Mouse (Mus musculus) thymus, adult 2 months (tissue): ENCODE measurements around the gene Sox14. TPM values are rescaled to one million over a fixed set of nuclear protein-coding genes. Genes with fewer than 3 reads are reported as not detected.

Source experiments
- DNase-seq: peaks from one replicate; pipeline ENCODE4 v3.0.0; 2021
- H3K27ac ChIP-seq: fragments of 200-500 bp; 2 replicates; pipeline ENCODE4 v1.5.1; 2012; ENCODE audit warnings: low read length, control low read depth; ENCODE audit not compliant: control insufficient read depth, insufficient read depth
- H3K27me3 ChIP-seq: fragments of 200-500 bp; 2 replicates; pipeline ENCODE4 v1.6.1; 2012; ENCODE audit warnings: mild to moderate bottlenecking, low read length, moderate library complexity, mixed read lengths; ENCODE audit not compliant: control insufficient read depth, insufficient read depth
- H3K36me3 ChIP-seq: fragments of 200-500 bp; 2 replicates; pipeline ENCODE4 v1.6.1; 2012; ENCODE audit warnings: mild to moderate bottlenecking, low read length, moderate library complexity; ENCODE audit not compliant: control insufficient read depth, insufficient read depth
- H3K4me1 ChIP-seq: fragments of 200-500 bp; replicated peaks from 2 replicates; pipeline ENCODE4 v1.6.1; 2012; ENCODE audit warnings: low read length; ENCODE audit not compliant: control insufficient read depth, insufficient read depth
- H3K4me3 ChIP-seq: fragments of 200-500 bp; 2 replicates; pipeline ENCODE4 v1.5.1; 2012; ENCODE audit warnings: mild to moderate bottlenecking, low read length, control low read depth, moderate library complexity; ENCODE audit not compliant: control insufficient read depth, insufficient read depth
- CTCF ChIP-seq: fragments of 200-500 bp; IDR thresholded peaks from 2 replicates; pipeline ENCODE4 v1.5.1; 2012; ENCODE audit warnings: mild to moderate bottlenecking, control low read depth, low read length, moderate library complexity, borderline replicate concordance; ENCODE audit not compliant: control insufficient read depth, poor library complexity, insufficient read depth; ENCODE audit errors: extremely low read depth
- POLR2A ChIP-seq: fragments of 200-500 bp; IDR thresholded peaks from 2 replicates; pipeline ENCODE4 v1.6.1; 2012; ENCODE audit warnings: mild to moderate bottlenecking, low read length, control low read depth, moderate library complexity; ENCODE audit not compliant: control insufficient read depth, poor library complexity, insufficient read depth; ENCODE audit errors: extremely low read depth
- WGBS: fragments of 180-500 bp; shearing (Covaris S2); methylation state at CpG from one replicate; pipeline ENCODE4 v1.1.7; 2018; 5-methylcytosine and 5-hydroxymethylcytosine counted together
- polyA plus RNA-seq: library from polyadenylated mRNA; depleted of rRNA; stranded (reverse); fragments of >200 nt; gene quantifications from 2 replicates; pipeline ENCODE4 v1.2.3, GENCODE M21; 2012; rRNA removed

Gene Sox14
- polyA plus RNA-seq, result 0.08 TPM in 1 of 2 replicates, not detected in the other

- TF ChIP-seq POLR2A (no peak), CTCF (no peak)
- Histone ChIP-seq H3K27me3 (peaks cover 30% of the 10 kb centered on the region), H3K36me3 (no peaks in the 10 kb centered on the region), H3K27ac (no peak within 1 kb of the TSS), H3K4me3 (no peak within 1 kb of the TSS), H3K4me1 (no peaks in the 10 kb centered on the region; the same call in 1 of the 2 replicates)
- 3% methylated on average over 47 of the region's 47 CpGs for WGBS
- peak; percentile 7 for DNase-seq
Observed at GRCm38 (mm10) chr9:99875618-99876372, at the start of gene Sox14. Gene Sox14 (minus strand): TSS chr9:99876170.

- 2% methylated on average over 14 of the region's 14 CpGs for WGBS
- H3K27ac ChIP-seq, result no peak overlapping the region
- peaks cover 15% of the 10 kb centered on the region; the same call in 1 of the 2 replicates for H3K27me3 ChIP-seq
Observed at GRCm38 (mm10) chr9:99879311-99879710, 3.3 kb upstream of the Sox14 start.

GRCm38 (mm10) chr9:99878588-99878987, 2.6 kb upstream of the Sox14 start:
- peaks cover 15% of the 10 kb centered on the region; the same call in 1 of the 2 replicates for H3K27me3 ChIP-seq
- H3K4me3 ChIP-seq, result no peak overlapping the region
- 15% methylated on average over 5 of the region's 5 CpGs for WGBS
- H3K4me1 ChIP-seq, result no peaks in the 10 kb centered on the region; the same call in 1 of the 2 replicates
- no peak for TF ChIP-seq CTCF
- no peak for TF ChIP-seq POLR2A
- no peak overlapping the region for H3K27ac ChIP-seq
- DNase-seq, result no peak
- no peaks in the 10 kb centered on the region for H3K36me3 ChIP-seq

More at GRCm38 (mm10) chr9:99879311-99879710, 3.3 kb upstream of the Sox14 start:
- H3K4me1 ChIP-seq, result no peaks in the 10 kb centered on the region; the same call in 1 of the 2 replicates
- TF ChIP-seq CTCF (no peak), POLR2A (no peak)
- no peak overlapping the region for H3K4me3 ChIP-seq
- no peak for DNase-seq
- H3K36me3 ChIP-seq, result no peaks in the 10 kb centered on the region

GRCm38 (mm10) chr9:99877056-99877546, 1.1 kb upstream of the Sox14 start:
- TF ChIP-seq POLR2A (no peak), CTCF (no peak)
- no peak overlapping the region for H3K27ac ChIP-seq
- H3K27me3 ChIP-seq, result peaks cover 21% of the 10 kb centered on the region
- DNase-seq, result no peak
- 17% methylated on average over 22 of the region's 22 CpGs for WGBS
- no peaks in the 10 kb centered on the region for H3K36me3 ChIP-seq
- no peak overlapping the region for H3K4me3 ChIP-seq
- H3K4me1 ChIP-seq, result no peaks in the 10 kb centered on the region; the same call in 1 of the 2 replicates

GRCm38 (mm10) chr9:99876373-99877055, 544 bp upstream of the Sox14 start:
- peaks cover 24% of the 10 kb centered on the region for H3K27me3 ChIP-seq
- DNase-seq, result no peak
- TF ChIP-seq CTCF, result no peak
- TF ChIP-seq POLR2A, result no peak
- WGBS, result 7% methylated on average over 25 of the region's 25 CpGs
- no peak overlapping the region for H3K4me3 ChIP-seq
- no peaks in the 10 kb centered on the region for H3K36me3 ChIP-seq
- no peak overlapping the region for H3K27ac ChIP-seq
- no peaks in the 10 kb centered on the region; the same call in 1 of the 2 replicates for H3K4me1 ChIP-seq

GRCm38 (mm10) chr9:99874735-99875617, 994 bp downstream of the Sox14 start:
- Histone ChIP-seq H3K4me3 (no peak overlapping the region), H3K27me3 (peaks cover 33% of the 10 kb centered on the region), H3K27ac (no peak overlapping the region), H3K4me1 (no peaks in the 10 kb centered on the region; the same call in 1 of the 2 replicates), H3K36me3 (no peaks in the 10 kb centered on the region)
- no peak for TF ChIP-seq POLR2A
- WGBS, result 11% methylated on average over 52 of the region's 52 CpGs
- no peak for DNase-seq
